Mouse (Mus musculus) ZHBTc4 (cell line): ENCODE measurements around the gene Aar2.
"Not testable (repeated sequence)": the region's sequence is repeated elsewhere in the genome, so short reads cannot be mapped to it uniquely, and the experiment has no call there.

Source experiments
- DNase-seq: peaks from one replicate; pipeline ENCODE4 v3.0.0-alpha.2; 2011; ENCODE audit warnings: low read depth, low spot score

Gene Aar2

DNA sequence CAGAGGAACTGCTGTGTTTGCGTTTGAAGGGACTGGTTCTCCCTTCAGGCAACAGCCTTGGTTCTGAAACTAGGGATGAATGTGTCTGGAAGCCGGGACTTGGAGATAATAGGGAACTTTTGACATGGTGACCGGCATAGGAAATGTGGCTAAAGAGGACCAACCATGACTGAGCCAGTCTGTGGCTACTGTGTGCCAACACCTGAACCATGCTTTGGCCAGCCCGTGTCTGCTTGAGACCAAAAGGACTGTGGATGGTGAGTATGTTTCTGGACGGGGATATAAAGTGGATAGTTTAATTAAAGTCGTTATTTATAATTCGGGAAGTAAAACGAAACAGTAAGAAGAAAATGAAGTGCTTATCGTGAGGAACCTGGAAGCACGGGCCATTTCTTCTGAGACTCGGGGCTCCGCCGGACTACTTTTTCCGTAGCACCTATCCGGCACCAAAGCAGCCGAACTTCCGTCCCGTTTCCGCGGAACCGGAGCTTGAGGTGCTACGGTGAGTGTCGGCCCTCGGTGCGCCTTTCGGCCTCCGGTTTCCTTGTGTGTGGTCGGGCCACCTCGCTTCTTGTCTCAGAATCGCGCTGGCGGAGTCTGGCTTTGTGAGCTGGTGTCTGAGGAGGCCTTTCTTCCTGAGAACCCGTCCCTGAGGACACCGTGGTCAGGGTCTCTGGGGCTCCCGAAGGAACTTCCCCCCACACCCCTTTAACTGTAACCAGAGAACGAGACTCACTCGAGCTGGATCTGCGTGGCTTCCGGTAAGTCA is at the start of gene Aar2:
Aar2 (plus strand) TSS at position 462 of the 769 bp plus-strand sequence.
- peak; percentile 88 for DNase-seq

DNA sequence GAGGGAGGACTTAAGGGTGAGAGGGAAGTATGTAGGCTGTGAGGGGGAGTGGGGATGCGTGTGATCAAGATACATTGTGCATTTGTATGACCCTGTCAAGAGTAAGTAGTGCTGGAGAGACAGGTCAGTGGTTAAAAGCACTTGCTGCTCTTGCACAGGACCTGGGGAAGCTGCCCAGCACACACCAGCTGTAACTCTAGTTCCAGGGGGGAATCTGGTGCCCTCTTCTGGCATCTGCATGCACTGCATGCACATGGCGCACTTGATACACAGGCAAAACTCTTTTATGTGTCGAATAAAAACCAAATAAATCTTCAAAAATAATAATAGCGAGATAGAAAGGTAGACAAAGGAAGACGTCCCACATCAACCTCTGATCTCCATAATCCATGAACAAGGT is 49.5 kb upstream of the Aar2 start:
- peak; percentile 73 for DNase-seq

DNA sequence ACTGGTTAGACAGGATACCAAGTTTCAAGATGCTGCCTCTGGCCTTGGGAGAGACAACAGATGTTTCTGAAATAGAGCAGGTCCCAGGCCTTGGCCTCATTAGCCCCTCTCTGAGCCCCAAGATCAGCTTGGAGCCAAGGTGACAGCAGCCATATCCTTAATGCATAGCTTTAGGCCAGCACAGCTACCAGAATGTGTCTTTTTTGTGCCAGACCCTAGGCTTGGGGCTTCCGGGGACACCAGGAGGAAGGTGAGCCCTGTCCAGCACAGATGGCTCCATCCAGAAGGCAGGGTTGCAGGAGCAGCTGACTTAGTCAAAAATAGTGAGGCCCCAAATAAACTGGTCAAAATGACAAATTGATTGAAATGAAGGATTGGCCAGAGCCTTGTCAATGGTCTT is 46.4 kb upstream of the Aar2 start:
- no peak for DNase-seq

DNA sequence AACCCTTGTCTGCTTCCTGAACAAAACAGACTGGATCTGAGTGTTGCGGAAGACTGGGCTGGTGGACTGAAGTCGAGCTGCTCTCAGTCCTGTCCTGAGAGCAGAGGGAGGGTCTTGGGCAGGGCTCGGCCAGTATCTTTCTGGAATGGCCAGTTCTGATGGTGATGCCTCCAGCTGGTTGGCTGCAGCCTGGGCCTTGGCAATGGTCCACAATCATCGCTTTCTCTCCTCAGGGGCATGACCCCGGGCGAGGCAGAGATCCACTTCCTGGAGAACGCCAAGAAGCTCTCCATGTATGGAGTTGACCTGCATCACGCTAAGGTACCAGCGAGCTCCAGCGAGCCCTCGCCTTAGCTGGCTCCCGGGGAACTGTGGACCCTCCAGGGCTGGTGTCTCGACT is 41.9 kb upstream of the Aar2 start:
- no peak for DNase-seq

DNA sequence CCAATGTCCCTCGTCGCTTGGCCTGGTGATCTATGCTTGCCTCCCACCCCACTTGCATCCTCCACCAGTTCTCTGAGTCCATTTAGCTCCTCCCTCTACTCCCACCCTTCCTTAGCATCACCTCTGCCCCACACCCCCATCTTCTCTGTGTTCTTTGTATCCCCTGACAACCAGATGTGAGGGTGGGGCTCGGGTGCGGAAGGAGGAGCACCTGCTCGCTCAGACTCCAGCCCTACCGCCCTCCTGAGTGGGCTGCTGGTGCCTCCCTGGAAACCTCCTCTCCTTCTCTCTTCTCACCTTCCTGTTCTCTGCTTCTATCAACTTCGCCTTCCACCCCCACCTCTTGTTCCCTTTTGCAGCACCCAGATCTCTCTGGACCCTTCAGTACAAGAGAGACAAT is 35.4 kb upstream of the Aar2 start:
- DNase-seq, result no peak

DNA sequence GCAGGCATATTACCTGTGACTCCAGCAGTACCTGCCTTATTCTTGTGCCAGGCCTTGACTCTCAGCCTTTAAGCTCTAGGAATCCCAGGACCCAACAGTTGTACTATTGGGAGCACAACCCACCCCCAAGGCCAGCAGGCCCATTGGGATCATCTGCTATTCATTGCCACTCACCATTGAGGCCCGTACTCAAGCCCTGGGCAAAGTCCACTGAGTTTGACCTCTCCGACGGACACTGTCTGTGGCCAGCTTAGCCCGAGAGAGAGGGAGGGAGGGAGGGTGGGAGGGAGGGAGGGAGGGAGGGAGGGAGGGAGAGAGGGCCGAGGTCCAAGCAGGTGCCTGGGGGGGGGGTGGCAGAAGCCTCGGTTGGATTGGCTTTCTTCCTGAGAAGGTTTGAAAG is 34.8 kb upstream of the Aar2 start:
- DNase-seq, result no peak

DNA sequence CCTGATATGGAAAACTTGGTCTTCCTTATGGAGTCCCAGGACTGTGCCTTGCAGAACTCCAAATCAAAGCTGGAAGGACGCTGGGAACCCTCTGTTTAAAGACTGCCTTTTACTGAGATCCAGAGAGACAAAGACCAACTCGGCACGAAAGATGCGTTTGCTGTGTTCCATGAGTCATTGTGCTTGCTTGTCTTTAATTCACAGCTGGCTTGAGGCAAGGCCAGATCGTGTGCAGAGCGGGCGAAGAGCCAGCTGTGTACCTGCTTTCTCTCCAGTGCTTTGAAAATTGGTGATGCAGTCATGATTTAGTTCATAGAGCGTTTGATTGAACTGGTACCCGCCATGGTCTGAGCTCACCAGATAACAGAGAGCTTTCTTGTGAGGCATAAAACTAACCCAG is 32.3 kb upstream of the Aar2 start:
- DNase-seq, result no peak

DNA sequence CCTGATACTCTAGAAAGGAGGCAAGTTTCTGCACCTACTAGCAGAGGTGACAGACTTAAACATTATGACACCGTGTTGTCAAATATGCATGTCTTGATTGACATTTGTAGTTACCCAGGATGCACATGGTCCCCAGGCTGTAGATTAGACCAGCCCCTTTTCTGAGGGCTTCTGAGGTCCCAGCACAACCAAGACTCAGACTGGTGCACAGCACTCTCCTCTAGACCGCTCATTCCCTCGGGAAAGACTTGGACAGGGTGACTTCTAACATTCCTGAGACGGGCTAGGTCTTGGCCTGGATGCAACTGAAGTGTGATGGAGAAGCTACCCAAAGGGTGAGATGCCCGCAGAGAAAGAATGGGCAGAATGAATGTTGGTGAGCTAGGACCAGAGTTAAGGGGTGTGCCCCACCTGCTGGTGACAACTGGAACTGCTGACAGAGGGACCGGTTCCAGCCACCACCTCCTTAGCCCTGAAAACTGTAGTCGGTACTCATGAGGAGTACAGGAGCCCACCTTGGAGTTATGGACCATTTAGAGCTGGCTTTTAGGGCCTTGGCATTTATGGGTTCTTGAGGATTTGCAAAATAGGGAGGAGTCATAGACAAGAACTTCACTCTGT is 31.7 kb upstream of the Aar2 start:
- DNase-seq, result peak; percentile 66

DNA sequence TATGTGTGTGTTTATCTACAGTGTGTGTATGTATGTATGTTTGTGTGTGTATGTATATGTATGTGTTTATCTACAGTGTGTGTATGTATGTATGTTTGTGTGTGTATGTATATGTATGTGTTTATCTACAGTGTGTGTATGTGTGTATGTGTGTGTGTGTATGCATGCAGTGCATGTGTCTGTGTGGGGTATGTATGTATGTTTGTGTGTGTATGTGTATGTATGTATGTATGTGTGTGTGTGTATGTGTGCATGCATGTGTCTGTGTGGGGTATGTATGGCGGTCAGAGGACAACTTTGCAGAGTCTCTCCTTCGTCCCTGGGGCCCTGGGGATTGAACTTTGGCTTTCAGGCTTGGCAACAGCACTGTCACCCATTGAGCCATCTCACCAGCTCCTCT is 30.7 kb upstream of the Aar2 start:
- not testable (repeated sequence) for DNase-seq

DNA sequence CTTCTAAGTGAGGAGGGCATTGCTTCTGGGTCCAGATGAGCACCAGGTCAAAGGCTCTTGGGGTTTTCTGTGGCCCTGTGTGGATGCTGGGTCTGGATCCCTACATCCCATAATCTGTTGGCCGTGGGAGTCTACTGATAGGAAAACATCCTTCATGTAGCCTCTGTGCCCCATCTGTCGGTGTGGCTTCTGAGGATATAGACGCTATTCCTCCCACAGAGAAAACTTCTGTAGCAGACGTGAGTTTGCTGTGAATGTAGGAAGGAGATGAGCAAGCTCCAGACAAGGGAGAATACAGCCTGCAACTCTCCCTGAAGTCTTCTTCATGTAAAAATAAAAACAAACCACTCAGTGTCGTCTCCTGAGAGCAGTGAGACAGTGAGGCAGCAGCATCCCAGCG is 29.1 kb upstream of the Aar2 start:
- DNase-seq, result no peak

DNA sequence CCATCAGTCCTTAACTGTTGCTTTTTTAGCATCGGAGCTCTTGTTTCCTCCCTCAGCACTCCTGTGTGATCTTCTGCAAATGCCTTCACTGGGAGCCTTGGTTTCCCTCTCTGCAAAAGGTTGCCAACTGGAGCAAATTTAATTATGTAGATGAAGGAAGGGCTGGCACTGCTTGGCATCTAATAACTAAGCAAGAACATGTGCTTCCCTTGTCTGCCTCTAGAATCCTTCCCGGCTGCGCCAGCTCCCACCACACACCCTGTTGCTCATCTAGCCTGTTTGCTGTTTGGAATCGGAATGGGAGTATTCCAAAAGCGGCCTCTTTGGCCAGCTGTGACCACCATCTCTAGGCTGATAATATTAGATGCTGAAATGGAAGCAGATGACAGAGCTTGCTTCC is 27.8 kb upstream of the Aar2 start:
- DNase-seq, result no peak

DNA sequence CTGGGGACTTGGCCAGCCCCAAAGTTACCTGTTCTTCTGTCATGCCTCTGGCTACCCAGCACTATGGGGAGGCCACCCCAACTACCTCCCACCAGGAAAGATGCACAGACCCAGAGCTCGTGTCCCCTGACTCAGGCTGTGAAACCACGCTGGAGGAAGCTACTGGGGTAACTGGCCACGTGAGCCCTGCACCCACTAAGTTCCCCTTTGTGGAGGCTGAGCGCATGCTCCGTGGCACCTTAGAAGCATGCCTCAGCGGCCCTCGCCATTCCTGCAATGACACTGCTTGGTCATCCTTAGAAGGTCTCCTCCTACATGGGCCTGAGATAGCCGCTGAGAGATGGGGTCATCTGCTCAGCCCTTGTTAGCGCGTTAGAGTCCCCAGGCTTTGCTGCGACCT is 24.4 kb upstream of the Aar2 start:
- DNase-seq, result no peak

DNA sequence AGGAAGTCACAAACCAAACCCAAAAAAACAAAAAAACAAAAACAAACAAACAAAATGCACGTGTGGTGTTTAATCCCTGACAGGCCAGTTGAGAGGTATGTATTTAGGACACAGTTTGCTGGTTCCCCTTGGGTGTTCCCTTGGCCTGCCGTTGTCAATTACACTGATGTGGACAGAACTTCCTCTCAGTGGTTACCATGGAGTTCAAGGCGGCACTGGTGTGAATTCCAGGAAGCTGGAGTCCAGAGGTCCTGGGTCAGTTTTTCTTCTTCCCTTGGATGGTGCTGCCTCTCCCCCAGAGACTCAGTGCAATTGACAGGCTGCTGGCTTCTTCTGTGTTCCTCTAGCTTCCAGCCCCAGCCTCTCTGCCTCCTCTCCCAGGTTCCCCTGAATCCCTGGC is 23.3 kb upstream of the Aar2 start:
- no peak for DNase-seq

DNA sequence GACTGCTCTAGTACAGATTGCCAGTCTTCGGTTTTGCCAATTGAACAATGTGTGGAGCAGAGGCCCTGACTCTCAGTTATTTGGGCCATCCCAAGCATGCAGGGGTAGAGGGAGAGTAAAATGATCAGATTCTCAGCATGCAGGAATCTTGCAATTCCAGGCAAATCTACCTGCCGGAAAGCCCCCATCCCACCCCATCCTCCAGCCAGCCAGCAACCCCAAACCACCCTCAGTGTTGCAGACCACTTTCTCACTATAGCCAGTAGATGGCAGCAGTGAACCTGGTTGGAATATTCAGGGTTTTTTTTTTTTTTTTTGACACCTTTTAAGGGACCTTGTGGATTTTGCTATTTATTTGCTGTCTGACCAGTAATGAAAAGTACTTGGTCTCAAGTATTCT is 17.7 kb upstream of the Aar2 start:
- DNase-seq, result peak; percentile 65

DNA sequence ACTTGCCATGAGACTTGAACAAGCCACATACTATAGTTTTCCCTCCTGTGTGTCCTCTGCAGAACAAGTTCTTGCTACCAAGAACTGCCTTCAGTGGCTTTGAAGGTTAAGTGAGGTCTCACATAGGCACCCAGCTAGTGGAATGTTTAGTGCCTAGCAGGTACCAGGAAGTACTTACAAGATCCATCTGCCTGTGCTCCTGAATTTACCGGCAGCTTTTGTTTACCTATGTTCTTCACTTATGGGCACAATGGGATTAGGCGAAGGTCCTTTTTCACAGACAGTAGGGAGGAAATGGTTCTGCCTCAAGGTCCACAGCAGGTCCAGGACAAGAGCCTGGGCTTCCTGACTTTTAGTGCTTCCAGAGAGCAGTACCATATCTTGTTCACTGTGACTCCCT is 14.2 kb upstream of the Aar2 start:
- DNase-seq, result peak; percentile 69

DNA sequence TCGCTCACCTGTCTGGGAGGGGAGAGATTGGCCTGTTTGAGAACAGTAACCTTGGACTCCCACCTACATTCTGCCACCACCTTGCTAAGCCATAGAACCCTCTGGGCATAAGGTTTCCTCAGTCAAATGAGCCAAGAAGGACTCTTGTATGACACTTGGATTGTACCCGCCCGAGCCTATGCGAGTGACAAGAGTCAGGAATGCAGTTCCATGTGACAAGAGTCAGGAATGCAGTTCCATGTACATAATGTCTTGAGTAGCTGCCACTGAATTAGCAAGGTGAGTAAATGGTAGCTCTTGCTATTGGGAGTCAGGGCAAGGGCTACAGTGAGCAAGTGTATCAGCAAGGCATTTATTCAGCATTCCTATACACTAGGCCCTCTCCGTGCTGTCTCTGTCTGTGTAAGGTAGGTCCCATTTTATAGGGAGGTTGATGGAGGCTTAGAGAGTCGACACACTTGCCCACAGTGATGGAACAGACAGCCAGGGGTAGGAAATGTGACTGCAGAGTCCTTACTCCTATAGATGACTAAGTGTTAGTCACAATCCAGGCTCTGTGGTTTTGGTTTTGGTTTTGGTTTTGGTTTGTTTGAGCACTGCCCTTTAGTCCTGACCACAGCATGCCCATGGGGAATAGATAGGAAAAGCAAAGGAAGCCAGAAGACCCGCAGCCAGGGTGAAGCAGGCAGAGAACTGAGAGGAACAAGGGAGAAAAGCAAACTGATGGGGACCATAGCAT is 8.4 kb upstream of the Aar2 start:
- no peak for DNase-seq

DNA sequence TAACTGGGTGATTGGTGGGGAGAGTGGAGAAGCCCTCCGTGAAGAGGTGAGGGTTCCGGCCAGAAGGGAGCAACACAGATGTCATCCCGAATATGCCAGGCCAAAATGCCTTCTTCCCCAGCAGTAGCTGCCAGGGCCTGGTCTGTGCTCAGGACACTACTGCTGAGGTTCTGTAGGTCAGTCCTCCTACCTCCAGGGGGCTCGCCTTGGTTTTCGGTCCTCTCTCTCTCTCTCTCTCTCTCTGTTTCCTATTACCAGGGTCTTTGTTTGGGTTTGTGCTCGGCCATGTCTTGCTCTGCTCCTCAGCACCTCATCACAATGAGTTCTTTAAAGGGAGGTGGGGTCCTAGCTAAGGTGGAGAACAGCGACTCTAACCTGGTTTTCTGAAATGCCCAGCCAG is 6.4 kb upstream of the Aar2 start:
- DNase-seq, result peak; percentile 53

DNA sequence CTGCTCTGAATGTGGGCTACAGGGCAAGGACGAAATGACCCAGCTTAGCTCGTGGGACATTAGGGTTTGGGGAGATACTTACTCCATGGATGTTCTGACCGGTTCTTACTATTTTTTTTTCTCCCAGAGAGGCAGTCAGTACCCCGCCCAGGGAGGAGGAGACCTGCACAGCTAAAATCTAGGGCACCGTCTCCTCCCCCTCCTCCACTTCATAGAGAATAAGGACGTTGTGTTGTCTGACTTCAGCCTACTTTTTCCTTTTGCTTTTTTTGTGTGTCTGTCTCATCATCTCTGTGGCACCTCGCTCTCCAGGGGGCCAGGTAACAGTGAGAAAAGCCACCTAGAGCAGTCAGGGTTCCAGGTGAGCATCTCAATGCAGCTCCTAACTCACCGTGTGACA is 5.0 kb upstream of the Aar2 start:
- no peak for DNase-seq

DNA sequence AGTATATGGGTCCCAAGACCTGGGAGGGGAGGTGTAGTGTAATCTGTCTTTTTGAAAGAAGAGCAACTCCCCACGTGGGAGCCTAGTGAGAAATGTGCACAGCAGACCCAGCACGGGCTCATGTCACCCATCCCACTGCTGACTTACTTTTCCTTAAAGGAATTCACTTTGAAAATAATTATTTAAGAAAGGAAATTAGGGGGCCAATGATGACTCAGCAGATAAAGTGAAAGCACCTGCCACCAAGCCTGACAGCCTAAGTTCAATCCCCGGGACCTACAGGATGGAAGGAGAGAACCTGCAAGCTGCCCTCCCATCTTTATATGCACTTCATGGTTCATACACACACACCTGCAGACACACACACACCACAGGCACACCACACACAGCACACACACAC is 3.6 kb upstream of the Aar2 start:
- DNase-seq, result no peak

DNA sequence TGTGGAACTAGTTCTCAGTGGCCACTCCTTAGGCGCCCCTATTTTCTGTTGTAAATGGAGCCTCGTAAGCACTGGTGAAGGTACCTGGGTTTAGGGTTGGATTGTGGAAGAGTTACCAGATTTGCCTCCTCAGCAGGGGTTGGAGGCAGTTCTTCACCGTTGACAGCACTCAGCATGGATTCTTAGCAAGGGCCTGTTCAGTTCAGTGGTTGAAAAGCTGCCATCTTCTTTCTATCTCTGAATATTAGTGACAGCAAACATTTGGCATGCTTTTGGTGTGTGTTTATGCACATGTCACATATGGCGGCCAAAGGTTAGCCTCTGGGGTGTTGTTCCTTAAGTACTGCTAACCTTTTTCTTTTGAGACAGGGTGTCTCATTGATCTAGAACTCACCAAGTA is 5.0 kb downstream of the Aar2 start:
- DNase-seq, result no peak

DNA sequence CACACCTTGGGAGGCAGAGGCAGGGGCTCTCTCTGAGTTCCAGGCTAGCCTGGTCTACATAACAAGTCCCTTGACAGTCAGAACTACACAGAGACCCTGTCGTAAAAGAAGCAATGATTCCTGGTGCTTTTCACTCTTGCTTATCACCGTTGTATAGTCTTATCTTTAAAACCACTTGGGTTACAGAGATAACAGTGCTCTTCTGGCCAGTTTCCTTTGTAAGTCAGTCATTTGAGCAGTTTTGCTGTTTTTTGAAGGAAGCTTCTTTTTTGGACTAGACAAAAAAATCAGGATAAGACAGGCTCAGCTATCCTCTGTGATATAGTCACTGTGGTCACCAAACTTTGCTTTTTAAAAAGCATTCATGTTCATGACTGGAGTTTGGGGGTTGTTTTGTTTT is 14.4 kb downstream of the Aar2 start:
- DNase-seq, result no peak

DNA sequence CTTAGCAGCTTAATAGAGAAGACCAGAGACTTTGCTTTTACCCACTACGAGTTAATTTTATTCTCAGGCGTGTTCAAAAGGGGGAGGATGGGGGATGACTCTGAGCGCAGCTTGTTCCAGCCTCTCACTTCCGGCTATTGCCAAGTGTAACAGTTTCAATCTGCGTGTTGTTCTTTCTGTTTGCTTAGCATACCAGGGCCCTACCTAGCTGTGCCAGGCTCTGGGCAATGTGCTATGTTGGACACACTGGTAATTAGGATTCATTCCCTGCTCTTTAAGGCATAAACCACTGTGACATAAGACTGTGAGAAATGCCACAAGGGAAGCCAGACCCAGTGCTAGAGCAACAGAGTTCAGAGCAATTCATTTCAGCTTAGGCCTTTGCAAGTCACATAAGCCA is 16.2 kb downstream of the Aar2 start:
- DNase-seq, result no peak

DNA sequence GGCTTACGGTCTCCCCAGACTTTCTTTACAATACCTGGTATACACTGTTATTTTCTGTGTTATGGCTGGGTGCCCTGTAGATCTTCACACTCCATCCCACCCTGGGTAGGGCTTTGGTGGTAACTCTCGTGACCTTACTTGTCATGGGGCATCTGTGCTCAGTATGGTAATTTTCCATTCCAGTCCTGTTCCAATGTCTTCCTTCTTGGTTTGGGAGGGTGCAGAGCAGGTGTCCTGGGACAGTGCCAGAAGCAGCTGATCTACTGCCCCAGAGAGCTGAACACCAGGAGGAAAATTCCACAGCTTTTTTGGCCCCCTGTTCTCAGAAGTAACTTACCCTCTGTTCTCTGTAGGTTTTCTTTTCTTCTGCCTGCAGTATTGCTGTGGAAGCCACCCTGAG is 19.1 kb downstream of the Aar2 start:
- DNase-seq, result no peak
